Mouse (Mus musculus): ENCODE measurements around the gene Gm572. TPM values are rescaled to one million over a fixed set of nuclear protein-coding genes. Genes with fewer than 3 reads are reported as not detected.

Gm572 gene
- total and polyA plus RNA-seq, 3 experiments, result not detected

GRCm38 (mm10) chr4:148664021-148664420 lies 20.9 kb downstream of the Gm572 start:
- Histone ChIP-seq H3K27ac (ENCODE audit: control insufficient read depth, low read depth, low read length) (no peak overlapping the region), H3K79me2 (ENCODE audit: control insufficient read depth, insufficient read depth, low read length, poor library complexity) (no peaks in the 10 kb centered on the region), H3K4me1 (ENCODE audit: control insufficient read depth in 1 of 2, insufficient read depth in 2 of 2, low read length in 2 of 2) (no peaks in the 10 kb centered on the region), H3K27me3 (ENCODE audit: control insufficient read depth in 1 of 2, insufficient read depth in 2 of 2, low read length in 2 of 2) (no peaks in the 10 kb centered on the region; a peak in 1 of 4 replicates), H3K9ac (ENCODE audit: control insufficient read depth, low read depth, low read length, poor library complexity, severe bottlenecking) (no peak overlapping the region), H3K9me3 (replicated peaks; ENCODE audit: insufficient read depth, low read length) (no peaks in the 10 kb centered on the region), H3K36me3 (ENCODE audit: control insufficient read depth in 1 of 2, insufficient read depth in 2 of 2, low read length in 2 of 2) (no peaks in the 10 kb centered on the region), H3K4me3 (ENCODE audit: control insufficient read depth in 1 of 2, insufficient read depth in 1 of 2, low read depth in 2 of 2, low read length in 2 of 2) (no peak overlapping the region)
- no peak for DNase-seq (ENCODE audit: low read depth, low spot score)
- TF ChIP-seq RCOR1 (IDR thresholded peaks at IDR 0.05; ENCODE audit: low read depth, low read length), result no peak
- TF ChIP-seq GABPA (IDR thresholded peaks at IDR 0.05; ENCODE audit: low read depth, low read length), result no peak
- no peak for TF ChIP-seq MAX (IDR thresholded peaks at IDR 0.05; ENCODE audit: low read length)
- no peak for TF ChIP-seq EP300 (IDR thresholded peaks at IDR 0.05; ENCODE audit: low read depth in 1 of 2, low read length in 2 of 2)
- no peak for TF ChIP-seq ZNF384 (IDR thresholded peaks at IDR 0.05; ENCODE audit: low read depth, low read length)
- TF ChIP-seq TBP (IDR thresholded peaks at IDR 0.05; ENCODE audit: low read depth, low read length), result no peak
- TF ChIP-seq SMC3 (IDR thresholded peaks at IDR 0.05; ENCODE audit: low read depth, low read length), result no peak
- TF ChIP-seq SIN3A (IDR thresholded peaks at IDR 0.05; ENCODE audit: low read length), result no peak
- no peak for TF ChIP-seq POLR2AphosphoS2 (IDR thresholded peaks at IDR 0.05; ENCODE audit: low read length)
- TF ChIP-seq TCF12 (IDR thresholded peaks at IDR 0.05; ENCODE audit: low read depth, low read length), result no peak
- no peak for TF ChIP-seq ZC3H11A (IDR thresholded peaks at IDR 0.05; ENCODE audit: low read depth, low read length)

- Histone ChIP-seq H3K27me3 (ENCODE audit: control insufficient read depth in 1 of 2, insufficient read depth in 2 of 2, low read length in 2 of 2) (peaks cover 0 to 1% of the 10 kb centered on the region in 2 experiments; a peak in 2 of 4 replicates), H3K4me3 (ENCODE audit: control insufficient read depth in 1 of 2, insufficient read depth in 1 of 2, low read depth in 2 of 2, low read length in 2 of 2) (no peak overlapping the region), H3K27ac (ENCODE audit: control insufficient read depth, low read depth, low read length) (no peak overlapping the region), H3K36me3 (ENCODE audit: control insufficient read depth in 1 of 2, insufficient read depth in 2 of 2, low read length in 2 of 2) (peaks cover 0 to 4% of the 10 kb centered on the region in 2 experiments; a peak in 1 of 4 replicates), H3K9ac (ENCODE audit: control insufficient read depth, low read depth, low read length, poor library complexity, severe bottlenecking) (no peak overlapping the region), H3K9me3 (replicated peaks; ENCODE audit: insufficient read depth, low read length) (no peaks in the 10 kb centered on the region), H3K4me1 (ENCODE audit: control insufficient read depth in 1 of 2, insufficient read depth in 2 of 2, low read length in 2 of 2) (no peaks in the 10 kb centered on the region; a peak in 2 of 4 replicates), H3K79me2 (ENCODE audit: control insufficient read depth, insufficient read depth, low read length, poor library complexity) (no peaks in the 10 kb centered on the region)
- DNase-seq (ENCODE audit: low read depth, low spot score), result no peak
- TF ChIP-seq NRF1 (IDR thresholded peaks at IDR 0.05; ENCODE audit: insufficient read depth, low read depth, low read length, poor library complexity, severe bottlenecking) (no peak), MAX (IDR thresholded peaks at IDR 0.05; ENCODE audit: low read length) (no peak), MYB (IDR thresholded peaks at IDR 0.05; ENCODE audit: low read depth, low read length) (no peak), ZC3H11A (IDR thresholded peaks at IDR 0.05; ENCODE audit: low read depth, low read length) (no peak), HCFC1 (IDR thresholded peaks at IDR 0.05; ENCODE audit: low read depth, low read length) (no peak), ZKSCAN1 (IDR thresholded peaks at IDR 0.05; ENCODE audit: low read depth, low read length) (no peak), GABPA (IDR thresholded peaks at IDR 0.05; ENCODE audit: low read depth, low read length) (no peak), UBTF (IDR thresholded peaks at IDR 0.05; ENCODE audit: borderline replicate concordance, insufficient read depth, low read depth, low read length) (no peak), ZNF384 (IDR thresholded peaks at IDR 0.05; ENCODE audit: low read depth, low read length) (no peak), CHD1 (IDR thresholded peaks at IDR 0.05; ENCODE audit: low read depth, low read length) (no peak)
Measured at GRCm38 (mm10) chr4:148667006-148667755, 24.1 kb downstream of the Gm572 start.

Data from MEL (cell line).